Mouse (Mus musculus) cortical plate, adult 2 months (tissue): ENCODE measurements at regions not wholly inside any gene's neighbourhood (a gene's known extent, or its start where the extent isn't known, plus 50 kb on each side); places are given as distances from the start of the nearest gene placed in this dataset.
A peak's percentile ranks its signal among the peaks of the same experiment; 100 is the strongest.

Experiments used
- H3K27ac ChIP-seq: fragments of 200-500 bp; 2 replicates; pipeline ENCODE4 v1.5.1; 2012; ENCODE audit warnings: low read length, control low read depth, inconsistent platforms; ENCODE audit not compliant: insufficient read depth
- H3K4me1 ChIP-seq: fragments of 200-500 bp; 2 replicates; pipeline ENCODE4 v1.6.1; 2011; ENCODE audit warnings: low read length; ENCODE audit not compliant: control insufficient read depth, insufficient read depth
- H3K4me3 ChIP-seq: fragments of 200-500 bp; 2 replicates; pipeline ENCODE4 v1.5.1; 2011; ENCODE audit warnings: mild to moderate bottlenecking, low read length, control low read depth; ENCODE audit not compliant: insufficient read depth
- CTCF ChIP-seq: fragments of 200-500 bp; IDR thresholded peaks from 2 replicates; pipeline ENCODE4 v1.5.1; 2011; ENCODE audit warnings: mild to moderate bottlenecking, control low read depth, low read length; ENCODE audit not compliant: insufficient read depth; ENCODE audit errors: extremely low read depth
- POLR2A ChIP-seq: fragments of 200-500 bp; IDR thresholded peaks from 2 replicates; pipeline ENCODE4 v1.6.1; 2011; ENCODE audit warnings: mild to moderate bottlenecking, low read length, control low read depth; ENCODE audit not compliant: insufficient read depth; ENCODE audit errors: extremely low read depth

DNA sequence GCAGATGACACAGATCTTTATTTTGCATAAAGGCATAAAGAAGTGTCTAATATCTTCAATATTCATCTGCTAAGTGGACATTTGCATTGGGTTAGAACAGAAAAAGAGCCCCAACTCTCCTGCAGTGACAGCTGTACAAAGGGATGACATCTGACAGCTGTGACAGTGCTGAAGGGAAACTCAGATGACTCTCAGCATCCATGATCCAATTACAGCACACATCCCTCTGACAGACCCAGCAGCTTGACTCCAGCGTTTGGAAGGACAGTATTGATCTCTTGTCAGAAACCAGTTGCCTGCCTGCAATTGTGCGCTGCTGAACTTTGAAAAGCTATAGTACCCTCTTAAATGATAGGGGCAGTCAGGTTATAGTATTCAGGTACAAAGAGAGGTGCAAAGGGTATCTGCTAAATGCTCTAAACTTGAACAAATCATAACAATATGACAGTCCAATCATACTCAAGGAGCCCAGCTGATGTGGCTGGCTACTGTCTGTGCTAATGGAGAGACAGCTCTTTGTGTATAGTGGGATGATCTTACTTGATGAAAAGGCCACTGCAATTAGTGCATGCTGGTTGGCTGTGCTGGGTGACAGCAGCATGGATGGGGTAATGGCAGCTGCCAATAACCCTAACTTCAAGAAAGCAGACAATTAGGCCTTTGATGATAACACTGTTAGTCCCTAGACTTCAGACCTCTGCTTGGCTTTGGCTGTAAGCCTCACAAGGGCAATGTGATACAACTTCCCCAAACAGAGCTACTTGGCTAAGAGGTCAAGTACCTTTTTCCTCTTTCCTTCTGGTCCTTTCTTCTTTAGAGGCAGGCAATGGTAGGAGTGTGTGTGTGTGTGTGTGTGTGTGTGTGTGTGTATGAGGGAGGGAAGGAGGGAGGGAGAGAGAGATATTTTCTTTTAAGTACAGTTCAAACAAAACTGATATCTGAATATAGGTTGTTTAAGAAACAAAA is 662.9 kb downstream of the Nr4a2 start:
- Histone ChIP-seq H3K4me3 (no peak overlapping the region), H3K4me1 (no peaks in the 10 kb centered on the region), H3K27ac (no peak overlapping the region)
- TF ChIP-seq POLR2A (no peak), CTCF (no peak)

DNA sequence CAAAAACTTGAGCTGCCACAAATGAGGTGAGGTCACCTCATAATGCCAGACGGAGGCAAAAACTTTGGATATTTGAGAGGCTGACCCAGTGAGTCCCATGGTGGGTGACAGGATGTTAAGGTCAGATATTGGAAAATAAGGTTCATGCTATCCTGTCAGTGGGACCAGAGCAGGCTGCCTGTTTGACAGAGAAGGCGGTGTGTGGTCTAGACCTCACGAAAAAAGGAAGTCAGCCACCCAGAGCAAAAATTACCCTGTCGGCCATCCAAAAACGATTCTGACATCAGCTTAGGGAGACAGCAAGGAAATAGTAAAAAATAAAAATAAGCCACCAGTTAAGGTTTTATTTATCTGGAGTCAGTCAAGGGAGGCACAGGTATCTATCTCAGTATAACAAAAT is 664.4 kb downstream of the Nr4a2 start:
- no peak overlapping the region for H3K4me3 ChIP-seq
- H3K4me1 ChIP-seq: no peaks in the 10 kb centered on the region
- H3K27ac ChIP-seq: no peak overlapping the region
- TF ChIP-seq POLR2A (no peak), CTCF (no peak)

DNA sequence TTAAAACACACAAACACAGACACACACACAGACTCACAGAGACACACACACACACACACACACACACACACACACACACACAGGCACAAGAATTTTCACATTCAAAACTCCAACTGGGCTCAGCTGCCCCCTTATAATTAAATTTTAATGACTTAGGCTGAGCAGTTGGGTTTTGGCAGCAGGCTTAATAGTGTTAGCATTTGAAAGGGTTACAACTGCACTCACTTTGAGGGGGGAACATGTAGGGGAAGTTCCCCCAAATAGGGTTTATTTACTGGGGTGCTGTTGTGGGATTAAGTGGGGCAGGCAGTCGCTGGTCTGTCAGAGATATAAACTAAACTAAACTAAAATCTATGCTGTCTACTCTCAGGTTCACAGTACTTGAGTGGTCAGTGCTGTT is 666.2 kb downstream of the Nr4a2 start:
- Histone ChIP-seq H3K27ac (no peak overlapping the region), H3K4me3 (no peak overlapping the region), H3K4me1 (no peaks in the 10 kb centered on the region)
- TF ChIP-seq CTCF: no peak
- no peak for TF ChIP-seq POLR2A

DNA sequence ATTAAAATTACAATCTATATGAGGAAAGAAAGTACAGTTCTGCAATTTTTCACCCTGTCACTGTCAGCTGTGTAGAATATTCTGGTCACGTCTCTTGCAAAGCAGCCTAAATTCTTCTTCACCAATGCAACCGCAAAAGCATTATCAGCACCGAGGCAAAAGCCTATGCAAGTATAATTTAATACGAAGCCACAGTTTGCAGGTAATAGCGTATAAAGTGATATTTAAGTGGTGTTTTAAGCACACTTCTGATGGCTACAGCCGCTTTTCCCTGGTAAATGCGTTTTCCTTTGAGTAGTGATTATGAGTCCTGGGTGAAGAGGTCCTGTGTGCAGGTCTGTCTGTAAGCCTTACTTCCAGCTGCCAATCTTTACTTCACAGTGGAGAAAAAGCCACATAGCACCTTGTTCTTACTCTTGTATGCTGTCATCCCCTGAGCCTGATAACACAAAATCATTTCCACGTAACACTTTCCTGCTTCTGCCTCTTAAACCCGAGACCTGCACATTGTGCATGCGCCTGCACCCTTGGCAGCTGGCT is 667.9 kb downstream of the Nr4a2 start:
- H3K27ac ChIP-seq: no peak overlapping the region
- no peaks in the 10 kb centered on the region for H3K4me1 ChIP-seq
- TF ChIP-seq CTCF: no peak
- TF ChIP-seq POLR2A: no peak
- no peak overlapping the region for H3K4me3 ChIP-seq

DNA sequence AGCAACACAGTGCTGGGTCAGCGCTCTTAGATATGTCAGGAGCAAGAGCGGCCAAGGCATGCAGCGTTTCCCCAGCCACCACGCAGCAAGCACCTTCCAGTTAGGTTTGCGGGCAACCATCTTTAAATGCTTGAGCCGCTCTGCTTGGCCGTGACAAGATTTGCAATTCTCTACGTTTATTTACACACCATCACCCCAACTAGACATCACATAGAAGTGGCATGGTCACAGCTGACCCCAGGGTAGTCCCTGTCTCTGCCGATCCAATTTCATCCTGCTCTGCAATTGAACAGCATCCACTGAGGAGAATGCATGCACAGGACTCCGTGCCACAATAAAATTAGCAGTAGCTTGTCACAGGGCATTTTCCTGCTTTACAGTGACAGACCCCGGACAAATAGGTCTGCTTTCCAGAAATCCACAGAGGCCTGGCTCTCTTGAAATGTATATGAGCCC is 669.2 kb downstream of the Nr4a2 start:
- Histone ChIP-seq H3K4me3 (peak overlapping the region; percentile 23), H3K4me1 (no peaks in the 10 kb centered on the region)
- no peak for TF ChIP-seq CTCF
- TF ChIP-seq POLR2A: no peak

DNA sequence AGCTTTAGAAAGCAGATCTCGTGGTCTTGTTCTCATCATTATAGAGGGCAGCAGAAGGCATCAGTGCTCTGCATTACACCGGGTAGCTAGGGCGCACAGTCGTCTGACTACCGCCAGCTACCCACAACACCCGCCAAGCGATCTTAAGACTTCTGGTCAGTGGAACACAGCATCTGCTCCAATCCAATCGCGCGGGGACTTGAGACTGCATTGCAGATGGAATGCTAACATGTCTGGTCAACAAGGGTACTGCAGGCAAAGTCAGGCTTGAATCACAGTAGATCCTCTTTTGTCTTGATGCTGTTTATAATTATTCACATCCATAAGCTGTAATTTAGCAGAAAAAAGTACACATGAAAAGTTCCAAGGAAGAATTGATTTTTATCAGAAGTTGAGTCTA is 682.9 kb downstream of the Nr4a2 start:
- H3K4me3 ChIP-seq: no peak overlapping the region
- TF ChIP-seq POLR2A (no peak), CTCF (no peak)
- H3K4me1 ChIP-seq: no peaks in the 10 kb centered on the region
- H3K27ac ChIP-seq: no peak overlapping the region

More for the DNA sequence above, 669.2 kb downstream of the Nr4a2 start:
- H3K27ac ChIP-seq: no peak overlapping the region
